Mouse (Mus musculus) embryonic fibroblast, embryonic 13.5 days (primary cell): ENCODE measurements around the gene Carmil3.

ENCODE experiments used
- CTCF ChIP-seq: IDR thresholded peaks from 2 replicates; pipeline ENCODE4 v1.5.1; 2011; ENCODE audit warnings: mild to moderate bottlenecking, control low read depth, low read length, moderate library complexity, borderline replicate concordance; ENCODE audit not compliant: insufficient read depth
- POLR2A ChIP-seq: IDR thresholded peaks from 2 replicates; pipeline ENCODE4 v1.6.1; 2011; ENCODE audit warnings: low read depth, mild to moderate bottlenecking, control low read depth, low read length, moderate library complexity

GRCm38 (mm10) chr14:55520451-55521361, 30.3 kb downstream of the Carmil3 start:
- no peak for TF ChIP-seq CTCF
- TF ChIP-seq POLR2A = no peak
